Mouse (Mus musculus) CH12.LX (cell line): ENCODE data around the gene Ntn3. TPM values are rescaled to one million over a fixed set of nuclear protein-coding genes. Genes with fewer than 3 reads are reported as not detected.

Experiments used
- DNase-seq: peaks from one replicate; pipeline ENCODE4 v3.0.0-alpha.2; 2013; ENCODE audit errors: extremely low read depth
- H3K27ac ChIP-seq: 2 replicates; pipeline ENCODE4 v1.5.1; 2012; ENCODE audit warnings: low read depth, mild to moderate bottlenecking, control low read depth, moderate library complexity; ENCODE audit not compliant: insufficient read depth
- H3K27me3 ChIP-seq: replicated peaks from 2 replicates; pipeline ENCODE3; 2012; ENCODE audit warnings: inconsistent platforms
- H3K36me3 ChIP-seq, 2 experiments: replicated peaks in 1 of 2; 2 replicates each; pipeline versions ENCODE3 to v1.6.1; 2012; ENCODE audit warnings: inconsistent platforms in 1 of 2, low read length in 1 of 2, mild to moderate bottlenecking in 1 of 2, mixed read lengths in 1 of 2, moderate library complexity in 1 of 2; ENCODE audit not compliant: control insufficient read depth in 1 of 2, insufficient read depth in 1 of 2
- H3K4me1 ChIP-seq, 2 experiments: 2 replicates each; pipeline ENCODE4 v1.6.1; 2012; ENCODE audit warnings: inconsistent platforms in 1 of 2, moderate library complexity in 1 of 2; ENCODE audit not compliant: insufficient read depth in 2 of 2, control insufficient read depth in 1 of 2
- H3K4me2 ChIP-seq: 2 replicates; pipeline ENCODE4 v1.6.1; 2012; ENCODE audit warnings: low read depth, mild to moderate bottlenecking, control low read depth; ENCODE audit not compliant: poor library complexity, insufficient read depth, severe bottlenecking
- H3K4me3 ChIP-seq, 3 experiments: fragments of 150-350 bp in 1 of 3; sonication (generic) in 1 of 3; replicated peaks in 1 of 3; 2 replicates each; pipeline versions ENCODE3 to v1.5.1; 2011 to 2012; ENCODE audit warnings: low read depth in 2 of 3, low read length in 2 of 3, mild to moderate bottlenecking in 2 of 3, moderate library complexity in 2 of 3, control low read depth in 1 of 3, improper control_type of control experiment in 1 of 3, inconsistent platforms in 1 of 3, mixed read lengths in 1 of 3; ENCODE audit not compliant: poor library complexity in 1 of 3
- H3K79me2 ChIP-seq: replicated peaks from 2 replicates; pipeline ENCODE4 v1.6.1; 2012; ENCODE audit warnings: mild to moderate bottlenecking, moderate library complexity; ENCODE audit not compliant: control insufficient read depth, poor library complexity, insufficient read depth, severe bottlenecking; ENCODE audit errors: extremely low read depth
- H3K9ac ChIP-seq: 2 replicates; pipeline ENCODE4 v1.6.1; 2012; ENCODE audit warnings: low read depth, mild to moderate bottlenecking, control low read depth, moderate library complexity; ENCODE audit not compliant: insufficient read depth
- H3K9me3 ChIP-seq: replicated peaks from 2 replicates; pipeline ENCODE3; 2012; ENCODE audit warnings: low read length, inconsistent platforms, mixed read lengths
- BHLHE40 ChIP-seq: IDR thresholded peaks from 2 replicates; pipeline ENCODE4 v1.6.1; 2011; ENCODE audit warnings: mild to moderate bottlenecking, low read depth, low read length, improper control_type of control experiment
- HCFC1 ChIP-seq: IDR thresholded peaks from 2 replicates; pipeline ENCODE4 v1.6.1; 2012; ENCODE audit warnings: low read depth, mild to moderate bottlenecking, inconsistent platforms, low read length, improper control_type of control experiment
- NELFE ChIP-seq: IDR thresholded peaks from 2 replicates; pipeline ENCODE4 v1.6.1; 2011; ENCODE audit warnings: low read depth, low read length, improper control_type of control experiment
- SMC3 ChIP-seq: IDR thresholded peaks from 2 replicates; pipeline ENCODE4 v1.6.1; 2011; ENCODE audit warnings: low read depth, low read length, improper control_type of control experiment
- UBTF ChIP-seq: IDR thresholded peaks from 2 replicates; pipeline ENCODE4 v1.6.1; 2012; ENCODE audit warnings: low read depth, mild to moderate bottlenecking, inconsistent platforms, low read length, improper control_type of control experiment, moderate library complexity
- ZMIZ1 ChIP-seq: IDR thresholded peaks from 2 replicates; pipeline ENCODE4 v1.6.1; 2012; ENCODE audit warnings: low read depth, mild to moderate bottlenecking, inconsistent platforms, low read length, improper control_type of control experiment
- dilution Hi-C: fragments of 300-500 bp; cut with MboI; formaldehyde crosslinking; loops from 2 replicates; pipeline ENCODE4 v1.14.3; 2020; ENCODE audit warnings: low sequenced_read_pairs; ENCODE audit not compliant: extremely low pct_unique_long_range_greater_than_20kb, extremely low pct_ligation_motif_present
- in situ Hi-C: fragments of 300-500 bp; cut with MboI; formaldehyde crosslinking; loops from 3 replicates; pipeline ENCODE4 v1.14.3; 2019; ENCODE audit warnings: low sequenced_read_pairs, low pct_ligation_motif_present, low pct_unique_long_range_greater_than_20kb, mixed read lengths
- polyA plus RNA-seq: library from polyadenylated mRNA; unstranded; fragments of >175 nt; gene quantifications from 2 replicates; pipeline ENCODE4 v1.2.1, GENCODE M21; 2012; ENCODE audit warnings: low read depth; ENCODE audit not compliant: insufficient read length
- total RNA-seq, 2 experiments: library from RNA; depleted of rRNA; stranded (reverse); fragments of 300-350 nt in 1 of 2; fragments of >200 nt in 1 of 2; gene quantifications; 2 replicates each; pipeline ENCODE4 v1.2.3; 2012 to 2014

The Ntn3 gene
- total and polyA plus RNA-seq, 3 experiments: 0.08 to 0.10 TPM; not detected in 1

DNA sequence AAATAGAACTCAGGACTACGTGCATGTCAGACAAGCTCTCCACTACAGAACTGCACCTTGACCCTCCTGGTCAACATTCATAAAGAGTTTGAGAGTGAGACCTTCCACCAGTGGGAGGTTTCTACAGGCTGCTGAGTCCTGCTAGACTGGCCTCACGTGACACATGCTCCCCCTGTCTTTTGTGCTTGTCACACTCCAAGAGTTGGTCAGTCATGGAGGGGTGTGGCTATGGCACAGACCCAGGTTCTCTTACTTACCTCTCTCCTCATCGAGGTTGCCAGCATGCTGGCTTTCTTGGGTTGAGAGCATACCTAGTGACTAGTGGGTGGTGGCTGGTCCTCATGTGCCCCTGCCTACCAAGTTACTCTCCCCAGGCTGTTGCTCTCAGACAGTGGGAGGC lies 54.9 kb downstream of the Ntn3 start:
- Histone ChIP-seq H3K9ac (no peak overlapping the region), H3K4me1 (peaks cover 2 to 20% of the 10 kb centered on the region in 2 experiments; a peak in 2 of 4 replicates), H3K36me3 (no peaks in the 10 kb centered on the region), H3K27ac (no peak overlapping the region), H3K4me3 (no peak overlapping the region), H3K9me3 (no peaks in the 10 kb centered on the region), H3K79me2 (no peaks in the 10 kb centered on the region), H3K4me2 (no peak overlapping the region), H3K27me3 (no peaks in the 10 kb centered on the region)
- TF ChIP-seq ZMIZ1: no peak
- no peak for TF ChIP-seq SMC3
- TF ChIP-seq UBTF: no peak
- TF ChIP-seq NELFE: no peak
- TF ChIP-seq BHLHE40: peak; percentile 37; the same call in 1 of the 2 replicates
- no peak for TF ChIP-seq HCFC1
- dilution Hi-C loops: no loop called here
- DNase-seq: no peak
- in situ Hi-C loops: no loop called here

Other genes starting within 250 kb of the Ntn3 start
- 0.08 TPM in 1 of 2 replicates, not detected in the other for gene Prss30, start 229.0 kb downstream of the Ntn3 start, total RNA-seq (2012; rRNA removed)
- 0.30 and 0.57 TPM in 2 replicates for gene Prss30, start 229.0 kb downstream of the Ntn3 start, total RNA-seq (2014; rRNA removed)
- gene Prss30, start 229.0 kb downstream of the Ntn3 start, polyA plus RNA-seq: 0.63 and 0.69 TPM in 2 replicates
- not detected in 2 replicates for gene Prss22, start 211.4 kb downstream of the Ntn3 start, total RNA-seq (2012; rRNA removed)
- not detected in 2 replicates for gene Prss22, start 211.4 kb downstream of the Ntn3 start, total RNA-seq (2014; rRNA removed)
- not detected in 2 replicates for gene Prss22, start 211.4 kb downstream of the Ntn3 start, polyA plus RNA-seq
- gene Prss27, start 171.4 kb downstream of the Ntn3 start, total RNA-seq (2012; rRNA removed): not detected in 2 replicates
- gene Prss27, start 171.4 kb downstream of the Ntn3 start, total RNA-seq (2014; rRNA removed): not detected in 2 replicates
- gene Prss27, start 171.4 kb downstream of the Ntn3 start, polyA plus RNA-seq: not detected in 2 replicates
- gene Kctd5, start 136.0 kb downstream of the Ntn3 start, total RNA-seq (2012; rRNA removed): 30.1 and 36.9 TPM in 2 replicates
- gene Kctd5, start 136.0 kb downstream of the Ntn3 start, total RNA-seq (2014; rRNA removed): 51.1 and 51.6 TPM in 2 replicates
- gene Kctd5, start 136.0 kb downstream of the Ntn3 start, polyA plus RNA-seq: 44.3 and 44.6 TPM in 2 replicates
- gene Pdpk1, start 58.6 kb downstream of the Ntn3 start, total RNA-seq (2012; rRNA removed): 15.3 and 15.9 TPM in 2 replicates
- 16.7 and 17.0 TPM in 2 replicates for gene Pdpk1, start 58.6 kb downstream of the Ntn3 start, total RNA-seq (2014; rRNA removed)
- gene Pdpk1, start 58.6 kb downstream of the Ntn3 start, polyA plus RNA-seq: 9.6 and 12.2 TPM in 2 replicates
- gene Amdhd2, start 45.8 kb downstream of the Ntn3 start, total RNA-seq (2012; rRNA removed): 0.59 and 0.64 TPM in 2 replicates
- not detected in 2 replicates for gene Amdhd2, start 45.8 kb downstream of the Ntn3 start, total RNA-seq (2014; rRNA removed)
- not detected in 2 replicates for gene Amdhd2, start 45.8 kb downstream of the Ntn3 start, polyA plus RNA-seq
- 79.4 and 83.2 TPM in 2 replicates for gene Atp6v0c, start 39.8 kb downstream of the Ntn3 start, total RNA-seq (2012; rRNA removed)
- gene Atp6v0c, start 39.8 kb downstream of the Ntn3 start, total RNA-seq (2014; rRNA removed): 41.8 and 49.1 TPM in 2 replicates
- gene Atp6v0c, start 39.8 kb downstream of the Ntn3 start, polyA plus RNA-seq: 317 and 407 TPM in 2 replicates
- gene Tbc1d24, start 4.0 kb downstream of the Ntn3 start, total RNA-seq (2012; rRNA removed): 4.2 and 4.8 TPM in 2 replicates
- 3.5 and 4.5 TPM in 2 replicates for gene Tbc1d24, start 4.0 kb downstream of the Ntn3 start, total RNA-seq (2014; rRNA removed)
- 5.8 and 6.6 TPM in 2 replicates for gene Tbc1d24, start 4.0 kb downstream of the Ntn3 start, polyA plus RNA-seq
- 11.8 and 13.6 TPM in 2 replicates for gene Tedc2, start 11.3 kb upstream of the Ntn3 start, total RNA-seq (2012; rRNA removed)
- gene Tedc2, start 11.3 kb upstream of the Ntn3 start, total RNA-seq (2014; rRNA removed): 14.1 and 14.7 TPM in 2 replicates
- gene Tedc2, start 11.3 kb upstream of the Ntn3 start, polyA plus RNA-seq: 14.1 and 14.5 TPM in 2 replicates
- gene Ccnf, start 42.0 kb upstream of the Ntn3 start, total RNA-seq (2012; rRNA removed): 40.1 and 40.9 TPM in 2 replicates
- 26.4 and 27.7 TPM in 2 replicates for gene Ccnf, start 42.0 kb upstream of the Ntn3 start, total RNA-seq (2014; rRNA removed)
- 57.6 and 60.7 TPM in 2 replicates for gene Ccnf, start 42.0 kb upstream of the Ntn3 start, polyA plus RNA-seq
- gene Abca17, start 141.5 kb upstream of the Ntn3 start, total RNA-seq (2012; rRNA removed): not detected in 2 replicates
- gene Abca17, start 141.5 kb upstream of the Ntn3 start, total RNA-seq (2014; rRNA removed): 0.35 TPM in 1 of 2 replicates, not detected in the other
- gene Abca17, start 141.5 kb upstream of the Ntn3 start, polyA plus RNA-seq: not detected in 2 replicates
- 5.7 and 8.4 TPM in 2 replicates for gene Abca3, start 142.4 kb upstream of the Ntn3 start, total RNA-seq (2012; rRNA removed)
- gene Abca3, start 142.4 kb upstream of the Ntn3 start, total RNA-seq (2014; rRNA removed): 3.9 and 4.0 TPM in 2 replicates
- 8.7 and 9.1 TPM in 2 replicates for gene Abca3, start 142.4 kb upstream of the Ntn3 start, polyA plus RNA-seq
- gene Rnps1, start 205.0 kb upstream of the Ntn3 start, total RNA-seq (2012; rRNA removed): 160 and 186 TPM in 2 replicates
- 288 and 302 TPM in 2 replicates for gene Rnps1, start 205.0 kb upstream of the Ntn3 start, total RNA-seq (2014; rRNA removed)
- gene Rnps1, start 205.0 kb upstream of the Ntn3 start, polyA plus RNA-seq: 252 and 255 TPM in 2 replicates
- 97.4 and 122 TPM in 2 replicates for gene Eci1, start 217.1 kb upstream of the Ntn3 start, total RNA-seq (2012; rRNA removed)
- 94.7 and 100 TPM in 2 replicates for gene Eci1, start 217.1 kb upstream of the Ntn3 start, total RNA-seq (2014; rRNA removed)
- gene Eci1, start 217.1 kb upstream of the Ntn3 start, polyA plus RNA-seq: 70.1 and 74.1 TPM in 2 replicates
- gene Dnase1l2, start 233.6 kb upstream of the Ntn3 start, total RNA-seq (2012; rRNA removed): 1.5 and 1.6 TPM in 2 replicates
- 0.82 TPM in 2 replicates for gene Dnase1l2, start 233.6 kb upstream of the Ntn3 start, total RNA-seq (2014; rRNA removed)
- 1.1 and 1.3 TPM in 2 replicates for gene Dnase1l2, start 233.6 kb upstream of the Ntn3 start, polyA plus RNA-seq